Mouse (Mus musculus): ENCODE measurements around the gene Hspa1l. TPM values are rescaled to one million over a fixed set of nuclear protein-coding genes. Genes with fewer than 3 reads are reported as not detected.
A peak's percentile ranks its signal among the peaks of the same experiment; 100 is the strongest.
"Not testable (repeated sequence)": the region's sequence is repeated elsewhere in the genome, so short reads cannot be mapped to it uniquely, and the experiment has no call there.

Hspa1l gene
- polyA plus RNA-seq, 1 experiment from 2014 or later: 1.9 TPM

GRCm38 (mm10) chr17:34959881-34960515 is 12.5 kb upstream of the Hspa1l start:
- DNase-seq (ENCODE audit: low read depth, low spot score): no peak
- ChIA-PET POLR2A (interaction anchor here (0.6 to 0.7 kb wide), 2 partner anchors 22 to 170 kb away, joined by 5 to 6 read pairs; partner anchors contain the start of gene Lsm2), CTCF (interaction anchor here (1.3 to 1.5 kb wide), 2 partner anchors 20 to 26 kb away, joined by 3 read pairs; no protein-coding TSS in a partner anchor)
- peak; percentile 37 for ATAC-seq
- no peak for TF ChIP-seq CTCF (IDR thresholded peaks at IDR 0.05)
- no peaks in the 10 kb centered on the region for H3K27me3 ChIP-seq
- in situ Hi-C loops (cut with MboI; ENCODE audit: low pct_unique_long_range_greater_than_20kb): no loop called here

GRCm38 (mm10) chr17:34960702-34961493 is 11.6 kb upstream of the Hspa1l start:
- in situ Hi-C loops (cut with MboI; ENCODE audit: low pct_unique_long_range_greater_than_20kb): no loop called here
- ATAC-seq: no peak
- no peak for DNase-seq (ENCODE audit: low read depth, low spot score)
- TF ChIP-seq CTCF (IDR thresholded peaks at IDR 0.05): no peak
- no peaks in the 10 kb centered on the region for H3K27me3 ChIP-seq
- ChIA-PET POLR2A (interaction anchor here (0.6 to 2.8 kb wide), 4 partner anchors 12 to 169 kb away, joined by 5 to 8 read pairs (median 6); partner anchors contain the start of genes Hspa1l and Lsm2), CTCF (interaction anchor here (0.8 to 1.3 kb wide), 3 partner anchors 19 to 23 kb away, joined by 3 to 4 read pairs (median 4); no protein-coding TSS in a partner anchor)

DNA sequence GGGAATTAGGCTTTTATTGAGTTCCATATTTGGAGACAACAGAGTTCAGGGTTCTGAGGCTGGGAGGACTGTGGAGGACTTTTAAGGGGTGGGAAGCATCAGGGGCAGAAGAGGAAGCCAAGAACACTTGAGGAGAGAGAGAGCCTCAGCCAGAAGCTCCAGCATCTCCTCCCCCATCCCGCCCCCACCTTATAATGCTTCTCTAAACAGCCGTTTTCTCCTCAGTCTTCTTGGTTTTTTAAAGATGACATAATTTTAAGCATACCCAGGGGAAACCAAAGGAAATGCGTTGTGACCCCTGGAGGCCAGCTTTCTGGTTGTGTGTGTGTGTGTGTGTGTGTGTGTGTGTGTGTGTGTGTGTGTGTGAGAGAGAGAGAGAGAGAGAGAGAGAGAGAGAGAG is 10.4 kb upstream of the Hspa1l start:
- DNase-seq (ENCODE audit: low read depth, low spot score) (no peak), ATAC-seq (no peak)
- in situ Hi-C loops (cut with MboI; ENCODE audit: low pct_unique_long_range_greater_than_20kb): no loop called here

DNA sequence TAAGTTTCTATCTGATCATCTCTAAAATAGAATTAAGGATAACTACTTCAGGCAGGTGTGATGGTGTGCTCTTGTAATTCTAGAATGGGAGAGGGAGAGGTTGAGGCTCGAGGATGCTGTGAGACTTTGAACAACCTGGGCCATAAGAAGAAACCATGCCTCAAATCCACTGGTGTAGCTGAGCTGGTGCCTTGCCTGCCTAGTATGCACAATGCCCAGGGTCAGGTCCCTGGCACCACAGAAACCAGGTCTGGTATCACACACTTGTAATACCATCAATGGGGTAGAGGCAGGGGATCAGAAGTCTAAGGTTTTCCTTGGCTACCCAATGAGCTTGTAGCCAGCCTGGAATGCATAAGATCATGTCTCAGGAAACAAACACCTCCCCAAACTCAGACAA is 9.7 kb upstream of the Hspa1l start:
- POLR2A ChIA-PET: interaction anchor here (2.8 kb wide), 1 partner anchor 19 kb away, joined by 7 read pairs; the partner anchor contains the start of gene Lsm2
- in situ Hi-C loops (cut with MboI; ENCODE audit: low pct_unique_long_range_greater_than_20kb): no loop called here
- no peak for TF ChIP-seq CTCF (IDR thresholded peaks at IDR 0.05)
- CTCF ChIA-PET: interaction anchor here (0.8 to 1.0 kb wide), 2 partner anchors 11 to 17 kb away, joined by 3 to 4 read pairs; no protein-coding TSS in a partner anchor
- H3K27me3 ChIP-seq: no peaks in the 10 kb centered on the region
- ATAC-seq: no peak
- DNase-seq (ENCODE audit: low read depth, low spot score): no peak

More for the DNA sequence above, 10.4 kb upstream of the Hspa1l start:
- ChIA-PET POLR2A (interaction anchor here (1.9 to 2.8 kb wide), 2 partner anchors 11 to 19 kb away, joined by 7 to 8 read pairs; partner anchors contain the start of genes Hspa1l and Lsm2), CTCF (interaction anchor here (1.2 kb wide), 1 partner anchor 22 kb away, joined by 4 read pairs; no protein-coding TSS in a partner anchor)
- TF ChIP-seq CTCF (IDR thresholded peaks at IDR 0.05): no peak
- H3K27me3 ChIP-seq: no peaks in the 10 kb centered on the region

DNA sequence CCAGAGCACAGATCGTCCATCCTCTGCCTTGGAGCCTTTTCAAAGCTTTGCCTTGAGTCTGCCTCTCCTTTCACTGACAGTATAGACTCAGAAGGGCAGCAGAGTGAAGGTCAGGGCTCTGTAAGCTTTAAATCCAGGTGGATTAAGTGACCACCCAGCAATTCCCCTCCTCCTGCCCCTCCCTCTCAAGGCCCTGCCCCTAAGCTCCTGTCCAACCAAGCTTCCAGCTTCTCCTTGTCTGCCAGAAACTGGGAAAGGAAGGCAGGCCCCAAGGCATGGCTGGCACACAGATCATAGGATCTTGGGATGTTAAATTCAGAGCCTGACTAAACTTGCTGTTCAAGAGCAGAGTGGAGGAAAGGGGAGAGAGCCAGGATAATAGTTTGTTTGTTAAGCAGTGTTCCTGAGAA is 7.9 kb upstream of the Hspa1l start:
- CTCF ChIA-PET: interaction anchor here (0.6 to 1.9 kb wide), 6 partner anchors 8 to 56 kb away, joined by 3 to 7 read pairs (median 4); no protein-coding TSS in a partner anchor
- TF ChIP-seq CTCF (IDR thresholded peaks at IDR 0.05): no peak
- peak; percentile 63 for DNase-seq (ENCODE audit: low read depth, low spot score)
- in situ Hi-C loops (cut with MboI; ENCODE audit: low pct_unique_long_range_greater_than_20kb): no loop called here
- H3K27me3 ChIP-seq: no peaks in the 10 kb centered on the region
- POLR2A ChIA-PET: interaction anchor here (0.7 to 1.5 kb wide), 2 partner anchors 10 to 12 kb away, joined by 3 to 4 read pairs; no protein-coding TSS in a partner anchor
- peak; percentile 49 for ATAC-seq

- TF ChIP-seq CTCF (IDR thresholded peaks at IDR 0.05): no peak
- DNase-seq (ENCODE audit: low read depth, low spot score) (no peak), ATAC-seq (no peak)
- H3K27me3 ChIP-seq: no peaks in the 10 kb centered on the region
- CTCF ChIA-PET: interaction anchor here (1.3 to 1.9 kb wide), 2 partner anchors 9 to 15 kb away, joined by 4 to 7 read pairs; no protein-coding TSS in a partner anchor
- in situ Hi-C loops (cut with MboI; ENCODE audit: low pct_unique_long_range_greater_than_20kb): no loop called here
- POLR2A ChIA-PET: interaction anchor here (1.5 kb wide), 1 partner anchor 11 kb away, joined by 4 read pairs; no protein-coding TSS in a partner anchor
Measured at GRCm38 (mm10) chr17:34965627-34966026, 6.9 kb upstream of the Hspa1l start.

- H3K27me3 ChIP-seq; POLR2A ChIA-PET; DNase-seq (ENCODE audit: low read depth, low spot score); CTCF ChIA-PET; in situ Hi-C loops (cut with MboI; ENCODE audit: low pct_unique_long_range_greater_than_20kb); ATAC-seq: not testable (repeated sequence)
Measured at GRCm38 (mm10) chr17:34969822-34970221, 2.7 kb upstream of the Hspa1l start, which contains the start of gene Gm20481. Gm20481 (plus strand) TSS chr17:34969912.

DNA sequence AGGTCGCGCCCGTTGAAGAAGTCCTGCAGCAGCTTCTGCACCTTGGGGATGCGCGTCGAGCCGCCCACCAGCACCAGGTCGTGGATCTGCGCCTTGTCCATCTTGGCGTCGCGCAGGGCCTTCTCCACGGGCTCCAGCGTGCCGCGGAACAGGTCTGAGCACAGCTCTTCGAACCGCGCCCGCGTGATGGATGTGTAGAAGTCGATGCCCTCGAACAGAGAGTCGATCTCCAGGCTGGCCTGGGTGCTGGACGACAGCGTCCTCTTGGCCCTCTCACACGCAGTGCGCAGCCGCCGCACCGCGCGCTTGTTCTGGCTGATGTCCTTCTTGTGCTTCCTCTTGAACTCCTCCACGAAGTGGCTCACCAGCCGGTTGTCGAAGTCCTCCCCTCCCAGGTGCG is 1.7 kb upstream of the Hspa1l start:
- CTCF ChIA-PET; DNase-seq (ENCODE audit: low read depth, low spot score); ATAC-seq; H3K27me3 ChIP-seq; in situ Hi-C loops (cut with MboI; ENCODE audit: low pct_unique_long_range_greater_than_20kb); POLR2A ChIA-PET: not testable (repeated sequence)

GRCm38 (mm10) chr17:34971694-34972068 is 822 bp upstream of the Hspa1l start:
- CTCF ChIA-PET: interaction anchor here (1.2 kb wide), 1 partner anchor 15 kb away, joined by 4 read pairs; no protein-coding TSS in a partner anchor

More at GRCm38 (mm10) chr17:34971694-34972068, 822 bp upstream of the Hspa1l start:
- DNase-seq (ENCODE audit: low read depth, low spot score); H3K27me3 ChIP-seq; POLR2A ChIA-PET; ATAC-seq; in situ Hi-C loops (cut with MboI; ENCODE audit: low pct_unique_long_range_greater_than_20kb): not testable (repeated sequence)
